21 mouse cellular contexts compared by ENCODE assay signal in genomic region chr11:3935135-3935534, GRCm38 (mm10). TPM values are rescaled to one million over a fixed set of nuclear protein-coding genes. Genes with fewer than 3 reads are reported as not detected.
DNase-seq lines count a peak whose midpoint lies in the region; ATAC-seq and TF ChIP-seq lines count a peak whose summit lies in the region.
"Had no signal": no experiment of that assay in that cellular context is flagged by ENCODE, and none has a peak within 500 bp of the region (broad histone marks: within the 10 kb centered on the region; RNA-seq: fewer than 3 reads in every experiment).

No protein-coding gene starts in this region.

- H3K27ac ChIP-seq in kidney, embryonic 16.5 days (ENCODE audit: low read length): peak overlapping the region; percentile 24; the same call in 1 of the 2 replicates
- no peak overlapping the region for H3K27ac ChIP-seq in intestine, postnatal 0 days (ENCODE audit: low read depth, low read length)
- H3K27ac ChIP-seq: embryonic facial prominence, embryonic 10.5 days; forebrain, embryonic 13.5 days; heart, embryonic 10.5 days; heart, embryonic 15.5 days; hindbrain, embryonic 13.5 days had no signal

- no peak overlapping the region for H3K4me2 ChIP-seq in kidney, embryonic 16.5 days (replicated peaks; ENCODE audit: low read depth, low read length)
- H3K4me2 ChIP-seq in intestine, postnatal 0 days (replicated peaks; ENCODE audit: low read depth): no peak overlapping the region
- H3K4me2 ChIP-seq: forebrain, embryonic 13.5 days; heart, embryonic 15.5 days; hindbrain, embryonic 13.5 days had no signal

- no peak overlapping the region for H3K4me3 ChIP-seq in kidney, embryonic 16.5 days (ENCODE audit: low read length)
- H3K4me3 ChIP-seq in intestine, postnatal 0 days (ENCODE audit: low read depth, low read length): no peak overlapping the region
- H3K4me3 ChIP-seq: embryonic facial prominence, embryonic 10.5 days; forebrain, embryonic 13.5 days; heart, embryonic 10.5 days; heart, embryonic 15.5 days; hindbrain, embryonic 13.5 days had no signal

- H3K27me3 ChIP-seq in kidney, embryonic 16.5 days (ENCODE audit: insufficient read depth, low read length): no peaks in the 10 kb centered on the region
- H3K27me3 ChIP-seq in intestine, postnatal 0 days (replicated peaks; ENCODE audit: control insufficient read depth, insufficient read depth, low read length): no peaks in the 10 kb centered on the region
- H3K27me3 ChIP-seq: forebrain, embryonic 13.5 days; heart, embryonic 15.5 days; hindbrain, embryonic 13.5 days had no signal

- H3K9me3 ChIP-seq in kidney, embryonic 16.5 days (ENCODE audit: low read length): no peaks in the 10 kb centered on the region
- no peaks in the 10 kb centered on the region for H3K9me3 ChIP-seq in intestine, postnatal 0 days (ENCODE audit: control insufficient read depth)
- H3K9me3 ChIP-seq: embryonic facial prominence, embryonic 10.5 days; forebrain, embryonic 13.5 days; heart, embryonic 10.5 days; heart, embryonic 15.5 days; hindbrain, embryonic 13.5 days had no signal

- TF ChIP-seq CTCF in intestine, postnatal 0 days (IDR thresholded peaks at IDR 0.05; ENCODE audit: low read depth): no peak

- no peaks in the 10 kb centered on the region for H3K36me3 ChIP-seq in kidney, embryonic 16.5 days (ENCODE audit: insufficient read depth, low read length)
- no peaks in the 10 kb centered on the region for H3K36me3 ChIP-seq in intestine, postnatal 0 days (ENCODE audit: control insufficient read depth, insufficient read depth)
- H3K36me3 ChIP-seq: embryonic facial prominence, embryonic 10.5 days; heart, embryonic 10.5 days; heart, embryonic 15.5 days; hindbrain, embryonic 13.5 days had no signal

- H3K9ac ChIP-seq in kidney, embryonic 16.5 days (replicated peaks; ENCODE audit: low read length): no peak overlapping the region
- H3K9ac ChIP-seq in intestine, postnatal 0 days (ENCODE audit: low read depth, low read length): no peak overlapping the region
- H3K9ac ChIP-seq: forebrain, embryonic 13.5 days; forebrain, postnatal 0 days; heart, embryonic 15.5 days; hindbrain, embryonic 13.5 days had no signal

- ATAC-seq in kidney, embryonic 16.5 days (ENCODE audit: low FRiP score, low TSS enrichment): 0 out of 2 replicates have a peak, but pooled peaks have one; percentile 20
- no peak for ATAC-seq in intestine, postnatal 0 days
- ATAC-seq: activated CD4-positive, CD25-positive, alpha-beta regulatory T cell, adult 4 months; forebrain, embryonic 13.5 days; forebrain, postnatal 0 days; Patski had no signal

- peaks cover 14% of the 10 kb centered on the region for H3K4me1 ChIP-seq in kidney, embryonic 16.5 days (ENCODE audit: insufficient read depth, low read length)
- no peaks in the 10 kb centered on the region for H3K4me1 ChIP-seq in intestine, postnatal 0 days (replicated peaks; ENCODE audit: control insufficient read depth, insufficient read depth, low read length)

- DNase-seq in kidney, adult 11 months: peak; percentile 70
- DNase-seq in kidney, postnatal 10 days: no peak
- peak; percentile 3 to 41 for DNase-seq in spleen, postnatal 4 days (ENCODE audit: low spot score in 2 of 2)
- no peak for DNase-seq in spleen, adult 12 weeks (ENCODE audit: low spot score)
- peak; percentile 47 to 67 for DNase-seq in kidney, postnatal 36 days
- DNase-seq: adrenal gland, postnatal 14 days; cerebellum, adult 11-12 months; cerebellum, postnatal 10 days; forebrain, postnatal 0 days; gastrocnemius, postnatal 36 days; heart, adult 18-20 months; heart, postnatal 14 days had no signal

- WGBS in kidney, embryonic 16.5 days: 66% methylated on average over 4 of the region's 4 CpGs
- 70% methylated on average over 4 of the region's 4 CpGs for WGBS in intestine, postnatal 0 days

RNA-seq across cellular contexts. Expression of gene Tcn2, which starts 3.2 kb away (rescaled TPM):
- polyA plus RNA-seq in kidney, embryonic 16.5 days (2015; fragmentation: Nextera tagmentation; extraction: Ambion mirVana): 152 and 173 TPM in 2 replicates
- 283 and 305 TPM in 2 replicates for polyA plus RNA-seq in intestine, postnatal 0 days (2015; fragmentation: Nextera tagmentation; extraction: Ambion mirVana)

RNA-seq across cellular contexts. Expression of gene Slc35e4, which starts 20.7 kb away (rescaled TPM):
- 5.0 and 6.1 TPM in 2 replicates for polyA plus RNA-seq in kidney, embryonic 16.5 days (2015; fragmentation: Nextera tagmentation; extraction: Ambion mirVana)
- 2.1 and 2.2 TPM in 2 replicates for polyA plus RNA-seq in intestine, postnatal 0 days (2015; fragmentation: Nextera tagmentation; extraction: Ambion mirVana)

RNA-seq across cellular contexts. Expression of gene Pes1, which starts 28.6 kb away (rescaled TPM):
- 88.0 and 88.8 TPM in 2 replicates for polyA plus RNA-seq in kidney, embryonic 16.5 days (2015; fragmentation: Nextera tagmentation; extraction: Ambion mirVana)
- 27.6 and 31.8 TPM in 2 replicates for polyA plus RNA-seq in intestine, postnatal 0 days (2015; fragmentation: Nextera tagmentation; extraction: Ambion mirVana)

RNA-seq across cellular contexts. Expression of gene Dusp18, which starts 40.1 kb away (rescaled TPM):
- 14.7 and 16.4 TPM in 2 replicates for polyA plus RNA-seq in kidney, embryonic 16.5 days (2015; fragmentation: Nextera tagmentation; extraction: Ambion mirVana)
- polyA plus RNA-seq in intestine, postnatal 0 days (2015; fragmentation: Nextera tagmentation; extraction: Ambion mirVana): 2.4 and 2.5 TPM in 2 replicates

RNA-seq across cellular contexts. Expression of gene 4921536K21Rik, which starts 40.2 kb away (rescaled TPM):
- polyA plus RNA-seq in kidney, embryonic 16.5 days (2015; fragmentation: Nextera tagmentation; extraction: Ambion mirVana): 0.62 and 0.71 TPM in 2 replicates
- polyA plus RNA-seq in intestine, postnatal 0 days (2015; fragmentation: Nextera tagmentation; extraction: Ambion mirVana): 0.09 and 0.20 TPM in 2 replicates
- polyA plus RNA-seq: activated CD4-positive, CD25-positive, alpha-beta regulatory T cell, adult 4 months had no signal

Comparison
In these comparisons a context has a peak if more than half of its experiments do, and no peak if none do; other contexts are left out.
1. DNase-seq: peak in kidney, adult 11 months (single experiment), spleen, postnatal 4 days (2 of 2) and kidney, postnatal 36 days (2 of 2); none in kidney, postnatal 10 days (single experiment) and spleen, adult 12 weeks (single experiment).